Mouse (Mus musculus) layer of hippocampus, adult 2 months (tissue): Measurements from ENCODE around the gene Olfr309. TPM values are rescaled to one million over a fixed set of nuclear protein-coding genes. Genes with fewer than 3 reads are reported as not detected.
"Not testable (repeated sequence)": the region's sequence is repeated elsewhere in the genome, so short reads cannot be mapped to it uniquely, and the experiment has no call there.

Source experiments
- DNase-seq, 2 experiments: peaks; one replicate each; pipeline ENCODE4 v3.0.0; 2022; ENCODE audit warnings: low spot score in 2 of 2
- H3K27ac ChIP-seq: fragments of 200-600 bp; 2 replicates; pipeline ENCODE4 v1.8.1; 2022
- H3K4me3 ChIP-seq: fragments of 200-600 bp; 2 replicates; pipeline ENCODE4 v1.8.1; 2022; ENCODE audit warnings: mild to moderate bottlenecking
- CTCF ChIP-seq: fragments of 200-600 bp; conservative IDR thresholded peaks from 2 replicates; pipeline ENCODE4 v1.8.1; 2022; ENCODE audit warnings: antibody characterized with exemption, mild to moderate bottlenecking, moderate library complexity
- long read RNA-seq, 2 experiments: library from polyadenylated mRNA; stranded (forward); transcript quantifications; one replicate each; pipeline ENCODE4 v2.0.0; 2021; ENCODE audit warnings: borderline mapping rate in 2 of 2
- microRNA-seq, 2 experiments: library from miRNA; unstranded; fragments of <30 nt; microRNA quantifications; one replicate each; pipeline ENCODE4 v1.2.0; 2021
- total RNA-seq, 2 experiments: library from RNA; stranded (reverse); gene quantifications; 2 replicates each; pipeline ENCODE4 v1.2.3; 2021

The Olfr309 gene
- total RNA-seq = not detected
- long read RNA-seq, experiment 1 = 0 reads
- long read RNA-seq, experiment 2 = 0 reads

DNA sequence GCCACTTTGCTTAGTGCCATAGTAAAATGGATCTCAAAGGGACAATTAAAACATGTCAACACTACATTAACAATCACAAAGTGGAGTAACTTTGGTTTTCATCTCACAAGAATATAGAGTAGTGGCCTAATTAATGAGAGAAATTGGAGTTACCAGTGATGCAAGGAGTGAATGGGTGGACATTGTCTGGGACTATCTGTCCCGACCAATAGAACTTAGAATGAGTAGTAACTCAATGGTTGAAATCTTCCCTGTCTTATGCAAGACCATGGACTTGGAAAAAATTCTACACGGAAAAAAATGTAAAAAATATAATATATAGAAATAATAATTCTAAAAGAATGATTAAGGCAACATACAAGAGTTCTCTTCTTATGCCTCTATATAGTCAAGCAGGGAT, at the start of gene Olfr309:
Olfr309 (minus strand) TSS at position 101 of the 400 bp plus-strand sequence.
- TF ChIP-seq CTCF = no peak
- Histone ChIP-seq H3K4me3 (no peak within 1 kb of the TSS), H3K27ac (no peak within 1 kb of the TSS)
- DNase-seq = no peak

DNA sequence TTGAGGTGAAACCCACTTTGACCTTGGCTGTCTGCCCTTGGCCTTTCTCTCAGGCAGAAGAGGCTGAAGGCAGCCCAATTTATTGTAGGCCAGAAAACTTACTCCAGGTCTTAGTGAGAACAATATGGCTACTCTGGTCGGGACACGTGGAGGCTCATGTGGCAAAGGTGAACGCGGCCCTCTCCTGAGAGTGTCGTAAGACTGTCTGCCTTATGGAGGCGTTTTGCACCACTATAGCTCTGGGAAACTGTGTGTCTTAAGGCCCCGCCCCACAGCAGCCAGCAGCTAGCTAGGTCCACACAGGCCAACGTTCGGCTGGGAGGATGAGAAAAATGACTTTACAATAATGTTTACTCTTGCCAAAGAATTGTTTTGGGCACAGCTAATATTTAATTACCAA, 32.8 kb upstream of the Olfr309 start:
- not testable (repeated sequence) for DNase-seq, H3K4me3 ChIP-seq, H3K27ac ChIP-seq

DNA sequence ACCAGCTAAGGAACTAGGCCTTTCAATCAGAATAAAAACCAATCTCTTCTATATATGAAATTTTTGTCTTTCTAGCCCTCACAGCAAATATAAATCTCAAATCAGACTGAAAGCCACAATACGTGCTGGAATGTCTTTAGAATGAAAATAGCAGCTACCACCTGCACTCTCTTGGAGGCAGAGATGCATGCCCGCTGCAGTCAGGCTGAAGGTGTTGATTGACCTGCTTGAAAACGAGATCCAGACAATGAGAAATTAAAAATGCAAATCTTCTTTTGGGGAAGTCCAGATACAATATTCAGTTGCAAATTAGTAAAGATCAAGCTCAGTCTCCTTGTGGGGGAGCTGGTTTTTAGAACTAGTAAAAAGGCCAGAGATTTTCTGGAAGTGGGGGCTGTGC, 30.7 kb upstream of the Olfr309 start:
- H3K4me3 ChIP-seq = no peak overlapping the region
- no peak overlapping the region for H3K27ac ChIP-seq
- no peak for DNase-seq
- no peak for TF ChIP-seq CTCF

- Histone ChIP-seq H3K27ac (no peak overlapping the region), H3K4me3 (no peak overlapping the region)
- TF ChIP-seq CTCF = no peak
- DNase-seq = no peak
Observed at GRCm38 (mm10) chr7:86342881-86343565, 29.5 kb upstream of the Olfr309 start.

DNA sequence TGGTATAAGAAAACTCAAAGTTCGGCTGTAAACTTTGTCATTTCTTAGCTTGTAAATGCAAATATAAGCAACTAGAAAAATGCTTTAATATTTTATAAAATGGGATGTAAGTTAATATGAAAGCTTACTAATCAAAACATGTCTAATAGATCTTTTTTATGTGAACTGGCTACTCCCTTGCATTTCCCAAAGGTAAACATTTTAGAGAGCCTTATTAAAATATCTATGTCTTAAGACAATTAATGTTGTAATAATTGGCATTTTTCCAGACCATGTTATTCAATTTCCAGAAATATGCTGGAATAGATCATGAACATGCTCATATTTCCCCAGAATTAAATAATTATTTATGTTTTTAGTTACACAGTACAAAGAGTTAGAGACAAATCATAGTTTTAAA, 24.0 kb upstream of the Olfr309 start, which contains the start of gene Olfr307:
Olfr307 (minus strand) TSS at position 101 of the 400 bp plus-strand sequence.
- DNase-seq = no peak
- no peak within 1 kb of the TSS for H3K4me3 ChIP-seq
- H3K27ac ChIP-seq = no peak within 1 kb of the TSS
- TF ChIP-seq CTCF = no peak

DNA sequence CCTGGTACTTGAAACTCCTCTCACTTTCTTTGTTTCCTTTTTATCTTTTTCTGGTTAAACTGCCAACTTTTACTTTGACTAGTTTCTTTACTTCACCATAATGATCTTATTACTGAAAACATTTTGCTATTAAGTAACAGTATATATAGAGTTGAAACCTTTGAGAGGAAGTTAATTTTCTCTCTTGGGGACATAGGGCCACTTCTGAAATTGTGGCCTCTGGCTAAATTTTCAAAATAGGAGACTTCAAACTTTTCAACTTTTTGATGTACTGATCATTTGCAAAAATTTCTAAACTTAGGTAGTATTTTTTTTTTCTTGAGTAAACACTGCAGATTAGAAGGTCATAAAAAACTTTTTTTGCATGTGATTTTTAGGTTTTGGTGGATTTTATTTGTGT, 12.0 kb upstream of the Olfr309 start, which contains the start of gene Olfr308:
Olfr308 (minus strand) TSS at position 101 of the 400 bp plus-strand sequence.
- TF ChIP-seq CTCF = no peak
- no peak for DNase-seq
- no peak within 1 kb of the TSS for H3K4me3 ChIP-seq
- no peak within 1 kb of the TSS for H3K27ac ChIP-seq

GRCm38 (mm10) chr7:86321323-86321722, 7.8 kb upstream of the Olfr309 start:
- Histone ChIP-seq H3K27ac (no peak overlapping the region), H3K4me3 (no peak overlapping the region)
- TF ChIP-seq CTCF = no peak
- DNase-seq = no peak

GRCm38 (mm10) chr7:86277072-86277471, 36.4 kb downstream of the Olfr309 start, which contains the start of gene Olfr310:
TSS of gene Olfr310 (minus strand) at chr7:86277172.
- H3K27ac ChIP-seq = no peak within 1 kb of the TSS

More at GRCm38 (mm10) chr7:86277072-86277471, 36.4 kb downstream of the Olfr309 start, which contains the start of gene Olfr310:
- DNase-seq = no peak
- TF ChIP-seq CTCF = no peak
- H3K4me3 ChIP-seq = no peak within 1 kb of the TSS

Small RNA genes within 50 kb of the gene (microRNA-seq; reads per million reads assigned to microRNA genes)
- gene Gm23192 = 0 reads per million in 2 experiments

Other genes with a start within 250 kb of the Olfr309 start
- gene Vmn2r75, start 141.9 kb downstream of the Olfr309 start, total RNA-seq = not detected
- not detected for gene Vmn2r76, start 67.4 kb downstream of the Olfr309 start, total RNA-seq
- gene Olfr310, start 36.5 kb downstream of the Olfr309 start, total RNA-seq = not detected
- gene Olfr308, start 11.9 kb upstream of the Olfr309 start, total RNA-seq = not detected
- gene Olfr307, start 23.9 kb upstream of the Olfr309 start, total RNA-seq = not detected
- gene Olfr305, start 53.2 kb upstream of the Olfr309 start, total RNA-seq = not detected
- gene Olfr304, start 73.0 kb upstream of the Olfr309 start, total RNA-seq = not detected
- gene Olfr303, start 84.1 kb upstream of the Olfr309 start, total RNA-seq = not detected
- not detected for gene Olfr301, start 90.1 kb upstream of the Olfr309 start, total RNA-seq
- not detected for gene Olfr299, start 146.2 kb upstream of the Olfr309 start, total RNA-seq
- gene Olfr298, start 178.8 kb upstream of the Olfr309 start, total RNA-seq = not detected
- gene Olfr297, start 206.3 kb upstream of the Olfr309 start, total RNA-seq = not detected